Mouse (Mus musculus) right cerebral cortex, adult 18-20 months (tissue): Measurements from ENCODE around the gene Htr6.

Experiments used
- DNase-seq: peaks from one replicate; pipeline ENCODE4 v3.0.0; 2022; ENCODE audit warnings: mixed read lengths

Gene Htr6

DNA sequence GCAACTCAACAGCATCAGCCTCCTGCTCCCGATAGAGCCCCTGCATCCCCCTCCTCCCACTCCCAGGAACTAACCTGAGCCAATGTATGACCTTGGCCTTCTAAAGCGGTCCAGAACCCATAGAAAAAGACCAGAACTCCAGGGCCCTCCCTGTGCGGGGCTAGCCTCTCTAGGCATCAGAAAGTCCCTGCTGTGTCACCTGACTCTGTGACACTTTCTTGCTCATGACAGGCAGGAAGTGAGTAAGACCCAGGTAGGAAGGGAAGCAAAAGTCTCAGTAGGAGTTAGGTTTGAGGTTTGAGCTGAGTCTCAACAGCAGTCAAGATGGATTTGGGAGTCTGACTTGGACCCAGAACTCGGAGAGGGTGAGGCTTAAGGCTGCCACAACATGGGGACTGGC, 11.6 kb upstream of the Htr6 start:
- no peak for DNase-seq

DNA sequence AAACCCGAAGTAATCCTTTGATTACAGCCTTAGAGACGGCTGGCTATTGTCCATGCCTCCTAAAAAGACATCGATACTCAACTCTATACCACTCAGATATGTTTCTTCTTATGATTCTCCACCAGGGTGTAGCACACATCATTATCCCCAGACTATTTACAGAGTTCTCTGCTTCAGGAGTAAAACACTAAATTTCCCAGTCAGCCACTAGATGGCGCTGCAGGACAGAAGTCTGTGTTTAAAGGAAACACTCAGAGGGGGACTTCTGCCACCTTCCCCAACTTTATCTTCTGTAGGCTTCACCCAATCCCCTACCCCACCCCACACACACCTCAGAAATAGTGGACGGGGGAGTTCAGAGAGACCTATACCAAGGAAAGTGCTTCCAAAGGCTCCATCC, 10.7 kb upstream of the Htr6 start:
- DNase-seq, result peak; percentile 78

DNA sequence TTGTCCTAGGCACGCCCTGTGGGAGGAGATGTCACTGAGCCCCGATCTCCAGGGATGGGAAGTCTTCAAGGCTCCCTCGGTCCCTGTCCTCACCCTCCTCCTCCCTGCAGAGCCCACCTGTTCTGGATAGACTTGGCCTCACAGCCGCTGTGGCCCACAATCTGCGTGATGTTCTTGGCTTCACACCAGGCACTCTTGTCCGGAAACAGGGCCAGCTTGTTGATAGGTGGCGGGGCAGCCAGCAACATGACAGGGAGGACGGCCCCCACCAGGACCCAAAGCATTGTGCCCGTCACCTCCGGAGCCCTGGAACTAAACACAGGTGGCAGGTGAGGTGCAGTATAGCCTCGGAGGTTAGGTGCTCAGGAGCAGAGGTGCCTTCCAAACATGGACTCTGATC, 10.0 kb upstream of the Htr6 start:
- no peak for DNase-seq

DNA sequence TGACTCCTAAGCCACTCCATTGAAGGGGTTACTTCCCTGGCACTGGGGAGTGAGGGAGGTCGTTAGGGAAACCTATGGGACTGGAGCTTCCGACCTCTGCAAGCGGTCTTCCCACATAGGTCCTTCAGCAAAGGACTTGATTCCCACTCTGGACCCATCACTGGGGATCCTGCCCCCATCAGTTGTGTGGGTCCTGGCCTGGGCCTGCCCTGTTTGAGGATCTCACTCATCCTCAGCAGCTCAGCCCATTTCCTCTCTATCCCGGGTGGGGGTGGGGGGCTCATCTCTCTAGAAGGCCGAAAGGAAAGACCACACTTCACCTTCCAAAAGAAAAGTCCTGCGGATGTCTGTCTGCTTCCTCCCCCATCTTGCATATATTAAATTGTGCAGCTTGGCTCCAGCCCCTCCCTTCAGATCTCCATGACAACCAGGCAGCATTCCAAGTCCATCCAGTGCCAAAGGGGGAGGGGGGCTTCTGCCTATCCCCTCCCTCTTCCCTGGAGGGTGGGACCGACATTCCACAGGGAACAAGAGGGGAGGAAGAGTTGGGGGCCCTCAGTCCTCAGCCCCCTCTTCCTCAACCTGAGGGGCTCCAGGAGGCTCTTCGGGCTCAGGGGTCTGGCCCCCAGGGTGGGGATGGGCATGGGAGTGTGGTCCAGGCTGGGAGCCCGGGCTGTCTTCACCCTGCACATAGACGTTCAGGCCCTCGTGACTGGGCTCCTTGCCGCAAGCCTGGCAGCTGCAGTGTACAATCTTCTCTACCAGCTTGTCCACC, 7.6 kb upstream of the Htr6 start:
- DNase-seq, result no peak

DNA sequence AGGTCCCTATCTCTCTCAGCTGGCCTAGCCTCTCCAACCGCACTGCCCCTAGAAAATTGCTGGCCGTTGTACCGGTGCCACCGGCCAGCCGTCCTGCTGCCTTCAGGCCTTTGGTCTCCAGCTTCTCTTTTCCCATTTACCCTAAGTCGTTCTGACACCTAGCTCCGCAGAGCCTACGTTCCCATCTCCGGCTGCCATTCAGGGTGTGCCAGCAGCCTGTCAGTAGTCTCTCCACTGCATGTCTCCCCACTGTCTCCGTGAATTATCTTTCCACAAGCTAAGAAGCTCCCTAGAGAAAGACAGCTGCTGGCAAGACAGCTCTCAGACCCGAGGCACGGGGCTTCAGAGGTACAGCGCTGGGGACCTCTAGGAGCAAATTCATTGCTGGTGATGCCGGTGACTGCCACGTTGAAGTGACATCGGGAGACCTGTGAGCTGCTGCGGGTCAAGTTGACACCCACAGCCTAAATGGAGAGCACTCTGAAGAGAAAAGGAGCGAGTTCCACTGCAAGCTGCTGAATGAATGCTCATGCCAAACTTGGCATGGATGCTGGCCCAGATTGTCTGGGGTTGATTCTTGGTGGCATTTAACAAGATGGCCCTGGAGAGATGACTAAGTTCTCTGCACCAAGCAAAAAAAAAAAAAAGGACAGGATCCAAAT, 6.0 kb upstream of the Htr6 start:
- peak; percentile 53 for DNase-seq

DNA sequence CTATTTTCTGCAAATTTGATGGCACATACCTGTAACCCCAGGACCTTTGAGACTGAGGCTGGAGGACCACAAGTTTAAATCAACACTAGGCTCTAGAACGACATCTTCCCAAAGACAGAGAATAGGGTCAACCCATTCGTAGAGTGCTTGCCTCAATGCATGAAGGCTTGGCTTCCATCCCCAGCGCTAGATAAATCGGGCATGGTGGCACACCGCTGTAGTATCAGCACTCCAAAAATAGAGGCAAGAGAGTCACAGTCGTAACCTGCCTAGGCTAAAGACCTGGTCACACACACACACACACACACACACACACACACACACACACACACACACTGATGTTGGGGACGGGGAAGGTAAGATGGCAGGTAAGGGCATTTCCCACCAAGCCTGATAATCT, 4.9 kb upstream of the Htr6 start:
- DNase-seq, result no peak

DNA sequence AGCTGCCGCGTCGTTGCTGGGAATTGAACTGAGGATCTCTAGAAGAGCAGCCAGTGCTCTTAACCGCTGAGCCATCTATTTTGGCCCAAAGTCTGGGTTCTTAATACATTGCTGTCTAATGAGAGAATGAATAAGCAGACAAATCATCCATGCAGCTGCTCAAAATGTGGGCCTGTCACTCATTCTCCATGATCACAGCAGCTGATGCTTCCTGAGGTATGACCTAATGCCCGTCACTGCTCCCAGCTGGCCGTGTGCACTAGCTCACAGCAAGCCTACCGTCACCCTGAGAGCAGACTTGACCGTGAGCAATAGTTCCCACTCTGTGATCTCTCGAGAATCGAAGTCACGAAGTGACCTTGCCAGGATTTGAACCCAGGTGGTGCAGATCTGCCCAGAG, 4.1 kb upstream of the Htr6 start:
- no peak for DNase-seq

DNA sequence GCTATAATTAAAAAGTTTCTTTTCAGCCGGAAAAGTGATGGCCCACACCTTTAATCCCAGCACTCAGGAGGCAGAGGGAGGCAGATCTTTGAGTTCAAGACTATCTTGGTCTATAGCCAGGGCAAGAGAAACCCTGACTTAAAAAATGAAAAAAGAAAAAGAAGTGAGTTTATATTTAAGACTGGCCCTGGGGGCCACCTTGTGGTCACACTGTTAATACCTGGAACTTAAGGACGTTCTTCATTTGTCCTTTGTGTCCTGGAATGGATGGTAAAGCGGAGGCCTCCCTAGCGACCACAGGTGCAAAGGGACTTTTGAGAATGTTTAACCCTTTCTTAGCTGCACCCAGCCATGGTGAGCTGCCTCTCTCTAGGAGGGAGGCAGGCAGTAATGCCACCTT, 3.4 kb upstream of the Htr6 start:
- no peak for DNase-seq

DNA sequence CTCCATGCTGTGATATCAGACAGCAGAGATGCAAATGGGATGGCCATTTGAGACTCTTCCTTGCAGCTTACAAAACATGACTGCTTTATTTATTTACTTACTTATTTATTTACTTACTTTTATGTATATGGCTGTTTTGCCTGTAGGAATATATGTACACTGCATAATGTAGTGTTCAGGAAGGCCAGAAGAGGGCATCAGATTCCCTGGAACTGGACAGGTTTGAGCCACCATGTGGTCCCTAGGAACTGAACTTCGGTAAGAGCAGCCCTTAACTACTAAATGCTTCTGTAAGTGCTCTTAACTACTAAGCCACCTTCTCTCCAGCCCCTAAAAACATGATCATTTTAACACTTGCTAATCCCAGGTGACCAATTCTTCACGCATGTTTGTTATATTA, 2.9 kb upstream of the Htr6 start:
- no peak for DNase-seq

DNA sequence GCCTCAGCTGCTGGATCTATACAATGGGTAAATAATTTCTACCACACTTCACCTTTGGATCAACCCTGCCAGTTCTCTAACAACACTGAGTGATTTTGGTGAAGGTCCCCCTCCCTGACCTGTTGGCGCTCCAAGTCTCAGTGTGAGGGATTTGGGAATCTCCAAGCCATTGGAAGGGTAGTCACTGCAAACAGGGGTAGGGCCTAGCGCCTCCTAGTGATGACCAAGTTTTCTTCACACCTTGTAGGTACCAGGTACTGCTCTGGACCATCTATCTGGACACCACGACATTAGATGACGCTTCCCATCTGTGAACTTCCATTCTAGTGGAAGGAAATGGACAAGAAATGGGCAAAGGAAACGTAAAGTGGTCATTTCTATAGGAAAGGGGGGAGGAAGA, 545 bp upstream of the Htr6 start:
- no peak for DNase-seq

DNA sequence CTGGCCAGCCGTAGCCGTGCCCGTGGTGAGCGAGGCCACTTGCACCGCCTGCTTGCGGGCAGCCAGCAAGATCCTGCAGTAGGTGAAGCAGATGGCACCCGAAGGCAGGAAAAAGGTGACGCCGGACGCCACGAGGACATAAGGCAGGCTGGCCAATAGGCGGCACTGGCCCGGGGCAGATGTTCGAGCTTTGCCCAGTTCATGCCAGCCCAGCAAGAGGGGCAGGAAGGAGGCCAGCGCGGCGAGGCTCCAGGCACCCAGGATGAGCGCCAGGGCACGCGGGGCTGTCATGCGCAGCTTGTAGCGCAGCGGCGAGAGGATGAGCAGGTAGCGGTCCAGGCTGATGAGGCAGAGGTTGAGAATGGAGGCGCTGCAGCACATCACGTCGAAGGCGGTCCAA, 1.3 kb downstream of the Htr6 start:
- DNase-seq, result no peak

DNA sequence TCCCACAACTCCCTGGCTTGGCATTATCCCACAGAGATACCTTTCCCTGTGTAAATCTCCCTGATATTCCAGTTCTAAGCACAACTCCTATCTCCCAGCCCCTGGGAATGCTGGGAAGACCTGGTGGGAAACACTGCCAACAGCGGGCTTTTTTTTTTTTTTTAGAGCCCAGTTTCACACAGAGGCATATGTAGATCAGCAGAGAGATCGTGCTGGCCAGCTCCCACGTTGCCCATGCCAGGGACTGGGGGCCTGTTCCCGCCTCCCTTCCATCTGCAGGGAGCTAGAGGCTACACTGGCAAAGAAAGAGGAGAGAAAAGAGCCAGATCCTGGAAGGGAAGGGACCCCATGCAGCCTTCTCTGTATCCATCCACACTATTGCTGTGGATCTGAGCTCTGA, 7.1 kb downstream of the Htr6 start:
- DNase-seq, result peak; percentile 85

DNA sequence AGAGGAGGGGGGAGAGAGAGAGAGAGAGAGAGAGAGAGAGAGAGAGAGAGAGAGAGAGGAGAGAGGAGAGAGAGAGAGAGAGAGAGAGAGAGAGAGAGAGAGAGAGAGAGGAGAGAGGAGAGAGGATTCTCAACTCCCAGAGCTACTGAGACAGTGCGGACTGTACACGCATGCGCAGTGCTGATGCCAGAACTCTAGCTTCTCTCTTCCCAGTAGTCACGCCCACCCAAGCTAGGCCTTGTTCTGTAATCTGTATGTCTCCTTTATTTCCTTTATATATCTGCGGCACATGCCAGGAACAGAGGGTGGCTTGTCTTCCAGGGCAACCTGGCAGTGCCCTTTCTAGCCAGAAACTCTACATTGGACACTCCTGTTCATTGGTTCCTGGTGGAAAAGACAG, 10.5 kb downstream of the Htr6 start:
- no peak for DNase-seq

DNA sequence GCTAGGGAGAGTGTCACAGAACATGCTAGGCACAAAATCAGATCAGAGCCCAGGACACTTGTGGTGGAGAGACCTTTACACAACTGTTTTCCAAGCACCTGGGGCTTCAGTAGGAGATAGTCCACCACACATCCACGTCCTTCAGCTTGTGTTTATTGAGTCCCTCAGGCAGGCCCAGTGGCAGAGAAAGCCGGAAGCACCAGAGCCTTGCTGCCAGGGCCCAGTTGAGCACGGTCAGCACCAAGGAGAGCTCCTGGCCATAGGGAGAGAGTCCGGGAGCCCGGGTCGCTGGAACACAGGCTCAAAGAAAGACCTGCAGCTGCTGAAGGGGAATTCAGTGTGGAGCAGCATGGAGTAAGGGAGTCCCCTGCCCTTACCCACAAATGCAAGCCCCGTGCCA, 15.8 kb downstream of the Htr6 start:
- DNase-seq, result no peak

DNA sequence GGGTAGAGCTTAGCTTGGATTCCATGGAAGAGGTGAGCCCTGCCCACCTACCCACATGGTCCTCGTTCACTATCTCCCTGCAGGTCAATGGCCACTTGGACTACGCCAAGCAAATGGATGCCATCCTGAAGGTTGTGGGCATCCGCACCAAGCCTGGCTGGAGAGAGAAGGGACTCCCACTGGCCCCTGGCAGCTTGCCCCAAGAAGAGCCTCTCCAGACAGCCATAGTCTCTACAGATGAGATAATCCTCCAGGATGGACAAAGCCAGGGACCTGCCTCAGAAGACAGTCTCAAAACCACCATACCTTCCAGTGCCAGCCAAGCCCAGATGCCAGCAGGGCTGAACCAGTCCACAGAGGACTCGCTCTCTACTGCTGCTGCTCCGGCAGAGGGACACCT, 17.3 kb downstream of the Htr6 start:
- DNase-seq, result no peak

DNA sequence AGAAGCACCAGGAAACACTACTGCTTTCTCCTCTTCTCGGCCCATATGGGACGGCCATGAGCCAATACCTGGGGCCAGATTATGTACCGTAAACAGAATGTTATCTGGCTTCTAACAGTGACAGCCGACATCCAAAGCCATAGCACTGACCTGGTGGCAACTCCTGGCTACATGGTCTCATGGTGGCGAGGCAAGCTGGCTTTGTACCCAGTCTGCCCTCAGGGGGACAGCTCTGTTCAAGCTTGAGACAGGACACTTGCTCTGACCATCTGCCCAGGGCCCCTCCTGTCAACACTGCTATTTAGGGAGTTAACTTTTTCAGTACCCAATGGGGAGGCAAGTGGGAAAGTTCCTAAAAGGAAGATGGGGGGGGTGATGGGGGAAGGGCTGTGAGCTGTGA, 18.1 kb downstream of the Htr6 start:
- no peak for DNase-seq

DNA sequence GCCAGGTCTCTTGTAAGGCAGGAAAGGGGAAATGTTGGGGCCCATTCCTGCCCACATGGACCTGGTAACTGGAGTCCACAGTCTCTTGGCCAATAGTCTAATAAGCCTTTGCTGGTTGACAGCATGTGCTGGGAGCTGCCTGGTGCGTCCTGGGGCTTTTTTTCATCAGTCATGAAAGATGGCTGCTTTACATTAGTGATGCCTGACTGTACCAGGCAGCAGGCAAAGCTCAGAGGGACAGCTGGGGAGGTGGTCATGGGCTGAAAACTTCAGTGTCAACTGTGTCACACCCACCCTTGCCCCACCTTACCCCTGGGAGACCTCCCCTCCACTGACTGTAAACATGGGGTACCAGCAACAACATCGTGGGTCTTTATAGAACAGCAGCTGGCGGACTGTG, 19.6 kb downstream of the Htr6 start:
- no peak for DNase-seq

DNA sequence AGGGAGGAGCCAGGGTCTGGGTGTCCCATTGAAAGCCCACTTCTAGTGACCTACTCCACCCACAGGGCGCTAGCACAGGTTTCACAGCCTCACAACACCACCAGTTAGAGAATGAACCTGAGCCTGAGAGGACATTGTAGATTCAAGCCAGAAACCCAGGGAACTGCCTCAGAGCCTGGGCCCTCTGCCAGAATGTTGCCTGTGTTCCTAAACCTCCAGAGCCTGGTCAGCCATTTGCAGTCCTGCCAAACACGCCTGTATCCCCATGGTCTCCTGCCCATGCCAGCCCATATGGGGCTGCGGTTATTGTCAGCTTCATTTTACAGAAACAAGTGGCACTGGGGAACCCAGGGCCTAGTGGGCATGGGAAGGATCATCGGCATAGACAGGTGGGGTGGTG, 20.0 kb downstream of the Htr6 start:
- DNase-seq, result no peak

DNA sequence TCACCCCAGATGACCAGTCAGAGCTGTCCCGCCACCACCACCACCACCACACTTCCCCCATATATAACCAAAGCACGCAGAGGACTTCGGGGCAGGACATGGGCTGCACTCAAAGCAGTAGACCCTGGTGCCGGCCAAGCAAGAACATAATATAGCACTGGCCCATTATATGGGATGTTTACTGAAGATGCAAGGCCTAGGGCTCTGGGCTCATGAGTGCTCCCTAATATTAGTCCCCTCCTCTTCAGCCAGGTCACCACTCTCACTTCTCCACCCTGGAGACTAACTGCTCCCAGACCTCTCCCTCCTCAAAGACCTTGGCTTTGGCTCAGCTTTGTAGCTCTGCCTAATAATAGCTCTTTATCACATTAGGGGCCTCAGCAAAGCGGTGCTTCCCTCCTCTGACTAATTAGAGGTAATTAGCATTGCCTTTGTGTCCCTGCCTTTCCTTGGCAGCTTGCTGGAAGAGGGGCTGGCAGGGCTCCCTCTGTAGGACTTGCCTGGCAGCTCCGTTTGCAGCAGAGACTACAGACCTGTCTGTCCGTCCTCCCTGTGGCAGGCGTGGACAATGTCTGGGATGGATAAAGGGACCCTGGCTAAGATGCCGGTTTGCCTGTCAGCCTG, 21.0 kb downstream of the Htr6 start:
- DNase-seq, result peak; percentile 60

DNA sequence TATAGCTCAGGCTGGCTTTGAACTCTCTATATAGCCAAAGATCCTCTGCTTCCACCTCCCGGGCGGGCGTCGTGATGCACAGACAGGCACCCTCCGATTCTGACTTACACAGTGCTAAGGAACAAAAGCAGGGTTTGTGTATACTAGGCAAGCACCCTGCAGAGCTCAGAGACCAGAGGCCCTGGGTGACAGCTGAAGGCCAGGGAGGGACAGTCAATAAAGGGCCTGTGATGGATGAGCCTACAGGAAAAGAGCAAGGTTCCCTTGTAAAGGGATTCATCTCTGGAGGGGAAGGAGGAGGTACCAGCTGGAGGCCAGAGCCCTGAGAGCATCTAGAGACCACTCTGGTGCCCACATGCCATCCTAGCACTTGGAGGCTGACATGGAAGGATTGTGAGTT, 22.0 kb downstream of the Htr6 start:
- no peak for DNase-seq

DNA sequence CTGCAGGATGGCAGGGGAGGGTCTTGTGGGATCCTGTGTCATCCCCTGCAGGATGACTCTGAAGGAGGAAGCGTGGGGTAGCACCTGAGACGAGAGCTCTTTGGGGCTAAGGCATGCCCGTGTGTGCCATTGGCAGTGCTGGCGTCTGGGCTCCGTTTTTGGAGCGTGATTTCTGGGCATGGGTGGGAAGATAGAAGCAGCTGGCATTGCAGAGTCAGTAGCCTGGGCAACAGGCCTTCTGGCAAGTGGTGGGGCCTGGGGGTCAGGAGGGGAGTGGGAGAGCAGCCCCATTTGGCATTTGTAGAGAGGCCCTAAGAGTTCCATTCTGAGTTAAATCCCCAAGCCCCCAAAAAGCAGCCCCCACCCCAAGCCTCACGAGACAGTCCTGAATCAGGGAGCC, 22.6 kb downstream of the Htr6 start:
- no peak for DNase-seq

DNA sequence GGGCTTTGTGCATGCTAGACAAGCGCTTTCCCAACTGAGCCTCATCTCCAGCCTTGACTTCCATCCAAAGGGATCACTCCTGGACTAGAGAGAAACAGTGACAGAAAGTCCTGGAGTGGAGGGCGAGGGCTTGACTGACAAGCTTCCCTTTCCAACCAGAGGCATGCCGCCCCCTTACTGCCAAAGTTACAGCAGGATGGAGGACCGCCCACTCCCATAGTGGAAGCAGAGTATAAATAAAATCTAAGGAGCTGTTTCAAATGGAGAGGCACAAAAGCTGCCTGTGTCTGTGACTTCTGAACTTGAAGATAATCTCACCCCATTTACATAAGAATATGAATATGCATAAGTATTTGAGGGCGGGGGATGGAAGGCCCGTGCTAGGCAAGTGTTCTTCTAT, 26.9 kb downstream of the Htr6 start:
- DNase-seq, result peak; percentile 77

DNA sequence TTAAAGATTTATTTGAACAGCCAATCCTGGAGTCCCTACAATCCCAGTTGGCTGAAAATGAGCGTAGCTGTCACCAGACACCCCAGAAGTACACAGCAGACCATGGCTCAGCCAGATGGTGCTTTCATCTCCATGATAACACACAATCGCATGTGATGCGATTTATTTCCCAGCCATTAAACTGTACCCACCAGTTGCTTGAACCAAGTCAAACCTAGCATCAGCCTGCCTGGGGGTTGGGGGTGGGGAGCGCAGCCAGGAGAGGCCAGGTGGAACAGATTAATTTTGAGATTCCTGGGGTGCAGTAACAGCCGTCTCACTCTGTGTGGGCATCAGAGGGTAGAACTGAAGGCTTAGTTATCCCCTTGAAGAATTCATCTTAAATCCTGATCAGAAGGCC, 29.0 kb downstream of the Htr6 start:
- DNase-seq, result no peak

DNA sequence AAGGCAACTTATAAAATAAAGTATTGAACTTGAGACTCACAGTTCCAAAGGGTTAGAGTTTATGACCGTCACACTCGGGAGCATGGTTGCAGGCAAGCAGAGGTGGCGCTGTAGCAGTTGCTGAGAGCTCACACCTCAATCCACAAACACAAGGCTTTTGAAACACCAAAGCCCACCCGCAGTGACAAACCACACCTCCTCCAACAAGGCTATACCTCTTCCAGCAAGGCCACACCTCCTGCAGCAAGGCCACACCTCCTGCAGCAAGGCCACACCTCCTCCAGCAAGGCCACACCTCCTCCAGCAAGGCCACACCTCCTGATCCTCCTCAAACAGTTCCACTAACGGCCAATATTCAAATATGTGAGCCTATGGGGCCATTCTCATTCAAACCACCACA, 30.8 kb downstream of the Htr6 start:
- no peak for DNase-seq

DNA sequence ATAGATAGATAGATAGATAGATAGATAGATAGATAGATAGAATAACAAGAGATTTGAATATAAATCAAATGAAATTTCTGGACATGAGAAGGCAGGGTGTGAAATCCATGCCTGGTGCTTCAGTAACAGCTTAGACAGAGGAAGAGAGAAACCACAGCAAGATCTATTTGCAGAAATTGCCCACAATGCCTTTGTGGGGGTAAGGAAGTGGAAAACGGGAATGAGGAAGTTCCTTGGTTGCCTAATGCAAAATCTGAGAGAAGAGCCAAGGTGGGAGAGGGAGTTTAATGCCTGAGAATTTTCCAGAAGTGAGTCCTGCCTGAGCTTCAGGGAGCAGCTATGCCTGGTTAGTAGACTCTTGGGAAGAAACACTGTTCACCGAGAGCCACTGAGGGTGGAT, 31.8 kb downstream of the Htr6 start:
- DNase-seq, result no peak
